Mouse (Mus musculus) liver, postnatal 0 days (tissue): ENCODE results near the gene Acot11.

Experiments used
- CTCF ChIP-seq: sonication (generic); IDR thresholded peaks from 2 replicates; pipeline ENCODE4 v1.5.1; 2016; ENCODE audit warnings: antibody characterized with exemption, low read depth
- EP300 ChIP-seq: IDR thresholded peaks from 2 replicates; pipeline ENCODE4 v1.6.1; 2016; ENCODE audit warnings: antibody characterized with exemption, low read depth, mild to moderate bottlenecking

DNA sequence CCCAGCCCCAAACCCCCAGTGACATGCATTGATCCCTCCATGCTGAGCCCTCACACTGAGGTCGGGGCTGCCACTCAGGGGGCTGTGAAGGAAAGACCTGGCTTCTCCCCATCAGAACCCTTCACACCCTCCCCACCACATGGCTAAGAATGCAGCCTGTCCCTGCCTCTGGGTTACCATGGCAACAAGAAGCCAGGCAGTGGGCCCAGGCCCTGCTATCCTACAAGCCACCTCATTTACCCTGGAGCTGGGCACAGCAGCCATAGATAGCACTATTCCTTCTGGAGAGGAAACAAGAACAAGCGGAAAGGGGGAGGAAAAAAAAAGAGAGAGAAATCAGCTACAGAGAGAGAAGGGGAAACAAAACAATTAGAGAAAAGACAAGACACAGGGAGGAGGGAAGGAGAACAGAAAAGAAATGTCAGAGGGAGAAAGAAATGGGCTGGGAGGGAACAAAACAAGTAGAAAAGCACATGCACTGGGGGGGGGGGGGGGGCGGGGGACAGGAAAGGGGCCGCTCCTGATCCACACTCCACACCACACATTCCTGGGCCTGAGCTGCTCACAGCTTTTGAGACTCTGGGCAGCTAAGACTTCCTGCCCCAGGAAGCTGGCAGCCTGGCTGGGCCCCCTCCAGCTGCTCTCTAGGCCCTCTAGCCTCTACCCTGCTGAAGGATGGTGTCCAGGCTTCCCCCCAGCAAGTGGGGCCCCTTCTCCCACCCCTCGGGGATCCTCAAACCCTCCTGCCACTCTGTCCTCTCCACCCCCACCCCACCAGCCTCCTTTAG lies 18.9 kb downstream of the Acot11 start:
- TF ChIP-seq CTCF (no peak), EP300 (no peak)
